Mouse (Mus musculus): ENCODE results near the gene Podxl2.

The Podxl2 gene

DNA sequence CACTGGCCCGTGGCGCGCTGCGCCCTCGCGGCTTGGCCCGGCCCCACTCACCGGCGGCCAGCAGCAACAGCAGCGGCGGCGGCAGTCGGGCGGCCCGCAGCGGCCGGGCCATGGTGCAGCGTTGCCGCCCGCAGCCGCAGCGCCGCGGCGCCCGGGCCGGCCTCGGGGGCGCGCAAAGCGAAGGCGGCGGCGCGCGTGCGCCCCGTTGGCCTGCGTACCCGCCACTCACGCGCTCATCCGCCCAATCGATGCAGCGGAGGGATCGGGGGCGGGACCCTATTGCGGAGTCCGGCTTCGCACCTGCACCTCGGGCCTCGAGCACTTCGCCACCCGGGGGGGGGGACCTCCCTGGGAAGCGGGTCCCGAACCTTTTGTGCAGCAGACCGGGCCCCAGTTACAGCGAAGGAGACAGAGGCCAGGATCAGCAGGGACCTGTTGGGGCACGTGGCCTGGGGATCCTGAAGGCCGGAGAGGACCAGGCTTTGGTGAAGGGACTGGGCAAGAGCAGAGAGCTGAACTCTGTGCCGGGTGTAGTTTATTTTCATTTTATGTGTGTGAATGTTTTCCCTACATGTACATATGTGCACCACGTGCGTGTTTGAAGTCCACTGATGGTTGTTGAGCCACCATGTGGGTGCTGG is at the start of gene Podxl2:
Gene Podxl2, minus strand, starts transcription at position 177 of the 641 bp plus-strand sequence.
- peak; percentile 43 to 69 for DNase-seq (ENCODE audit: low spot score in 2 of 2)

DNA sequence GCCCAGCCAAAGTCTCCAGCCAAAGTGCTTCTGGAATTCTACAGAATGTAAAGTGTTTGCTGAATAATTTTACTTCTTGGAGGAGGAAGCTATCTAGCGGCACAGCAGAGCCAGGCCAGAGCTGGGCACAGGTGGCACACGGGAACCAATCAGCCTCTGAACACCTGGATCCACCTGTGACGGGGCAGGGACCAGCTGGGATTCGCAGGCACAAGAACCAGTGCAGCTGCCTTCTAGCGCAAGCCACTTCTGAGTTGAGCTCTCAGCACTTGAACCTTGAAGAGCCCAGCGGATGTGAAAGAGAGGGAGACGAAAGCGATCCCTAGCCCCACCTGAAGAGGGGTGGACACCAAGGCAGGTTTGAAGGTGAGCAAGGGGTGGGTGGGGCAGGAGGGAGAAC is 44.0 kb upstream of the Podxl2 start:
- no peak for DNase-seq (ENCODE audit: low spot score in 2 of 2)

DNA sequence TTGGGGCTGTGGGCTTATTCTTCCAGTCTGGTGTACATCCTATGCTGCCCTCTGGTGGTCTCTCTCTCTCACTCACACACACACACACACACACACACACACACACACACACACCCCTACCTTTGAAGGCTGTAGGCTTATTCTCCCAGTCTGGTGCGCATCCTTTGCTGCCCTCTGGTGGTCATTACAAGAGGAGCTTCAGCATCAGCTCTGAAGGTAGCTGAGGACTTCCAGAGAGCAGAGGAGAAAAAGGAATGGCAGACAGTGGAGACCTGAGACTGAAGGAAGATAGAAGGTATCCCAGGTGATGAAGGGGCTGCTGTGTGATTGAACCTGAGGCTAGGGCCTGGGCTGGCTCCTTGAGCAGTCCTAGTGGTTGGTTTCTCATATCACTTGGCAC is 41.3 kb upstream of the Podxl2 start:
- DNase-seq (ENCODE audit: low spot score in 2 of 2): no peak

DNA sequence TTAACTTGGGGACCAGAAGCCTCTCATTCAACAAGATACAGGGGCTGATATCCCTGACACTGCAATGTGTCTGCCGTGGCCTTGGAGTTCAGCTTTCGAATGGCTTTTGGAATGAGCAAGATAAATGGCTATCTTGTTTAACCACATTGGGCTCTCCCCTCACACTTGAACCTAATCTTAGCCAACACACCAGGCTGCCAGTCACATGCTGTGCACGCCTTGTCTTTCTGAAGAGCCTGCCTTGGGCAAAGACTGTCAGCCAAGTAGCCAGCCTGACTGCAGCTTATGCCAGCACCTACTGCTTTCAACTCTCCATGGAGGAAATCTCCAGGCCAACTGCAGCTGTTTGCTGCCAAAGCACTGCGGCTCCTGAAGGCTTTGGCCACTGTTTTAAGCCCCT is 40.7 kb upstream of the Podxl2 start:
- peak; percentile 51 to 58 for DNase-seq (ENCODE audit: low spot score in 2 of 2)

- peak in 1 of 2 experiments; percentile 63 for DNase-seq (ENCODE audit: low spot score in 2 of 2)
These were observed 40.0 kb upstream of the Podxl2 start for GRCm38 (mm10) chr6:88914799-88915198.

- no peak for DNase-seq (ENCODE audit: low spot score in 2 of 2)
These were observed 38.6 kb upstream of the Podxl2 start for GRCm38 (mm10) chr6:88913440-88913839.

GRCm38 (mm10) chr6:88913022-88913421 is 38.2 kb upstream of the Podxl2 start:
- peak in 1 of 2 experiments; percentile 38 for DNase-seq (ENCODE audit: low spot score in 2 of 2)

- DNase-seq (ENCODE audit: low spot score in 2 of 2): no peak
These were observed 34.3 kb upstream of the Podxl2 start for GRCm38 (mm10) chr6:88909151-88909550.

DNA sequence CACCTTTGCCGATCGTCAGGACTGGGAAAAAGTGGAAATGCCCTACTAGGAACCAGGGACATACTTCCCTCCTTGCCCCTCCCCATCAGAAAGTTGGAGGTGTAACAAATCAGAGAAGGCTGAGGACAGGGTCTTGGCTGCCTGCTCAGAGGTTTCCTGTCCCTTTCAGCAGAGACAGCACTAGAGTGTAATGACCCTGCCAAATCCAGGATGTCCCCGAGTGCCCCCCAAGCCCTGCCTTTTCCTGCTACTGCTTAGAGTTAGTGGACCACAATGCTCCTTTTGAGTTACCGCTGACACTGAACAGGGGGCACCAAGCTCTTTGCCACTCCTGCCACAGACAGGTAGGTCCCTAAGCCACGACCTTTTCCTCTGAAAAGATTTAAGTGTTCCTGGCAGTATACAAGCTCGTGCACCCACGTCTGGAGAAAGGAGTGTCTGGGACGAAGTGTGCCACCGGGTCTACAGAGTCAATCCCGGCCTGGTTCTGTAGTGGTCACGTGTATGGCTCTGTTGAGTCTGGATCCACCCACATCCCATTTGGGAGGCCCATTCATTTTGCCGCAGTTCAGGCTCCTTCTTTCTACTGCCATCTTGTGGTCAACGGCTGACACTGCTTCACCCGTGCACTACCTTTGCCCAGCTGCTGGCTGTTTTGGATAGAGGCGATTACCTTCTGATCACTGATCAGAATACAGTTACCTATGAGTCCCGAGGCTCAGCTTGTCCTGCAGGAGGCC is 31.7 kb upstream of the Podxl2 start:
- peak; percentile 63 to 69 for DNase-seq (ENCODE audit: low spot score in 2 of 2)

DNA sequence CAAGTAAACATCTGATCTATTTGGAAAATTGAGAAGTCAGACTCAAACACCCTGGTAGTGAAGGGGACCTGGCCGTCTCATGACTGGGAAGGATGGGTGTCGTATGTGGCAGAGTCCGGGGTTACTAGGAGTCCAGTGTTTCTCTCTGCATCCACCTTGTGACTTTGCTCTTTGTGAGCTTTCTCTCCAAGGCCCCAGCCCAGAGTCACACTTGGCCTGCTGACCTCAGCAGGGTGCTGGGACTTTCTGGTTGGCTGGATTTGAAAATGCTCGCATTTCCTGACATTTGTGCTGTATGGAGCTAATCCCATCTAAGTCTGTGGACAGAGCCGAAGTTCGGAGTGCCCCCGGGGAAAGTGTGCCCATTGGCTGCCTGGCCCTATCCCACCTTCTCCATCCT is 30.2 kb upstream of the Podxl2 start:
- no peak for DNase-seq (ENCODE audit: low spot score in 2 of 2)

DNA sequence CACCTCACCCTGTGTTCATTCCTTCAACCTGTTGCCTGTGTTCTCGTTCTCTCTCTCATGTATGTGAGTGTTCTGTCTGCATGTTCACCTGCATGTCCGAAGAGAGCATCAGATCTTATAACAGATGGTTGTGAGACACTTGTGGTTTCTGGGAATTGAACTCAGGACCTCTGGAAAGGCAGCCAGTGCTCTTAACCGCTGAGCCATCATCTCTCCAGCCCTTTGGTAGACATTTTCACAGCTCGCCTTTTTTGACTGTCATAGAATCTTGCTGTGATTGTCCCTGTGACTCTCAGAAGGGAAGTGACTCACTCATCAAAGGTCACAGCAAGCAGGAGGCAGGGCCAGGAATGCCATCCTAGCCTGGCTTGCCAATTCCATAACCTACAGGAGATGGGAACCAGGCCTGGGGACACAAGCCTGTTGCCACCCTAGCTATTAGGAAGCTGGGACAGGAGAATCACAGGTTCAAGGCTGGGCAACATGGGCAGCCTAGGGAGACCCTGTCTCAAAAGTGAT is 29.7 kb upstream of the Podxl2 start:
- no peak for DNase-seq (ENCODE audit: low spot score in 2 of 2)

DNA sequence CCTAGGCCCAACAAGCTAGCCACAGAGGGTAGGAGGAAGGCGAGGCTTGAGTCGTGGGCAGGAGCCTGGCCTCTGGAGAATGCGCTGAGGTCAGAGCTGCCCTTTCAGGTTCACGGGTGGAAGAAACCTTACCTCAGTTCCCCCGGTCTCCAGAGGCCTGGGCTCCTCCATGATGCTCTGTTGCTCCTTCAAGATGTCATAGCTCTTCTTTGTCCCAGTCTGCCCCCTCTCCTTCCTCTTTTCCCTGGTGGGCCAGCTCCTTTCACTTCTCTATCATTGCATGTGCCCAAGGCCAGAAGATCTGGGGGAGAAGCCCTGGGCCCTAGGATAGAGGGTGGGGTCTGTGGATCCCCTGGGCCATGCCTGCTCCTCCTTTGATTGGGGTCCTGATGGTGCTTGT is 28.9 kb upstream of the Podxl2 start:
- DNase-seq (ENCODE audit: low spot score in 2 of 2): no peak

- DNase-seq (ENCODE audit: low spot score in 2 of 2): peak; percentile 95 to 96
These were observed 27.3 kb upstream of the Podxl2 start, which contains the start of gene Tpra1 for GRCm38 (mm10) chr6:88901947-88902820. Gene Tpra1, plus strand, starts transcription at chr6:88902251.

DNA sequence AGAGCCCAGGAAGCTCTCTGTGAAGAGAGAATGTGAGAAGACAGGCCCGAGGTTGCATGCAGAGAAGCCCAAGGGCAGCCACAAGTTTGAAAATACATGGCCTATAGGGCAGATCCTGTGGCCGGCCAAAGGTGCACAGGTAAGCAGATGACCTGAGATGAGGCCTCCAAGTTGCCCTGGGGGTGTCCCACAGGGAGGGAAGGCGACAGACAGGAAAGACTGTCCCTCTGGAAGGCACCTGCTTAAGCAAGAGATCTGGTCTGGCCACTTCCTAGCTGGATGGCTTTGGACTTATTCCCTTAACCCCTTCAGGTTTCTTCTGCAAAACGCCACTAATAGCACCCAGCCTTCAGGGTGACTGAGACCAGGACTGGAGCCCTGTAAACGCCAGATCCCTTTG is 26.6 kb upstream of the Podxl2 start:
- DNase-seq (ENCODE audit: low spot score in 2 of 2): no peak

DNA sequence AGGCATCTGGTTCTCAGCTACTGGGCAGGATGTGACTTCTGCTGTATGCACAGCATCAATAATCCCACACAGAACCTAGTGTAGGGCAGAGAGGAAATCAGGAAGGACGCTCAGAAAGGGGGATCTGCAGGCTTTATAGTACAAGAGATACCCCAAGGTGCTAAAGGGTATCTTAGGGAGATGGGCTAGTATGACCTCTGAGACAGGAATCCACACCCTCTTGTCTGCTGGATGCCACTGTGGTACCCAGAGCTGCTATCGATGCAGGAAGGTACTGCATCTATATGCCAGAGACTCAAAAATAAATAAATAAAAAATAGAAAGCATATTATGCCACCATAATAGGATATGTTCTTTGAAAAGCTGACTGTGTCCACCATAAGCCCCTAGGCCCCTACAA is 24.8 kb upstream of the Podxl2 start:
- no peak for DNase-seq (ENCODE audit: low spot score in 2 of 2)

DNA sequence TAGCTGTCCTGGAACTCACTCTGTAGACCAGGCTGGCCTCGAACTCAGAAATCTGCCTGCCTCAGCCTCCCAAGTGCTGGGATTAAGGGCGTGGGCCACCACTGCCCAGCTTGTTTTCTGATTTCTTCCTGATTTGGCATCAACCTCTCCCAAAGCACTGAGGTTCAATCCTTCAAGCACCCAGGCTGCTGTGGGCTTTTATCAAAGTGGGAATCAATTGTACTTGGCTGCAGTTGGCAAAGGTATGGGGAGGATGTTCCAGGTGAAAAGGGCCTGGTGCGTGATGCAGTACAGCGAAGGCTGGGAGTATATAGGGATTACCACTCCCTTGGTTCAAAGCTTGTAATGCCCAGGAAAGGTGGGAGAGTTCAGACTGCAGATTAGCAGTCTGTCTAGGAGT is 24.2 kb upstream of the Podxl2 start:
- no peak for DNase-seq (ENCODE audit: low spot score in 2 of 2)

DNA sequence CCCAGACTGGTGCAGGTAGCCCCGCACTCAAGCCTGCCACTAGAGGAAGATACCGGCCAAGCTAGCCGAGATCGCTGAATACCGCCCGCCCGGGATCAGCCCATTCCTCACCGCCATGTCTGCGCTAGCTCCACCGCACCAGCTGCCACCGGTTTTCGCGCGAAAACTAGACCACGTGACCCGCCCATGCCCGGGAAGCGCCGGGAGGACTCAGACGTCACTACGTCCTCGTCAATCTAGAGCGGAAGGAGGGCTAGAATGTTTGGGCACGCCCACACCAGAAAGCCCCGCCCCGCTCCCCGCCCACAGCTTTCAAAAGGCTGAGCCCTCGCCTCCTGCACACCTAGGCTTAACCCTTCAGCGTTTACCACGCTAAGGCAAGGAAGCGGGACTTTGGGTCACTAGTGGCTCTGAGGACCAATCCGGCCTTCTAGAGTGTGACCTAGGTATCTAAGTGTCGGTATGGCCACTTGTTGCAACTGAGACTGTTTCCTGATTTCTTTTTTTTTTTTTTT is 23.7 kb upstream of the Podxl2 start, which contains the start of gene Mcm2:
Gene Mcm2, minus strand, starts transcription at position 247 of the 515 bp plus-strand sequence.
- DNase-seq (ENCODE audit: low spot score in 2 of 2): peak; percentile 92 to 93

DNA sequence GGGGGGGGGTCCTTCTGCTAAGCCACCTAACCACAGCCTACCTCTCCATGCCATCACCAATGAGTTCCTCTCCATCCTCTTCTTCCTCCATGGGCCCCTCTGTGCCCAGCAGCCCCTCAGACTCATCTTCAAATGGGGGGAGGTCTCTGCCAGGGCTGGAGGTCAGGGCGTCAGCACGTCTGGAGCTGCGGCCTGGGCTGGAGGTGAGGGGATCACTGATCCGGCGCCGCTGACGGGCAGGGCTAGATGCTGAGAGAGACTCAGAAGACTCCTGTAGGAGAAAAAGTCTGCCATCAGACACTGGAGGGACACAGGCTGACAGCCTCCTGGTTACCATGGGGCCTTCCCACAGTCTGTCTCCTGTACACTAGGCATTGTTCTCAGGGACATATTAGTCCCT is 22.4 kb upstream of the Podxl2 start:
- no peak for DNase-seq (ENCODE audit: low spot score in 2 of 2)

- DNase-seq (ENCODE audit: low spot score in 2 of 2): no peak
These were observed 21.1 kb upstream of the Podxl2 start for GRCm38 (mm10) chr6:88895943-88896342.

- no peak for DNase-seq (ENCODE audit: low spot score in 2 of 2)
These were observed 18.7 kb upstream of the Podxl2 start for GRCm38 (mm10) chr6:88893559-88893958.

- DNase-seq (ENCODE audit: low spot score in 2 of 2): no peak
These were observed 16.0 kb upstream of the Podxl2 start for GRCm38 (mm10) chr6:88890832-88891231.

Measured in heart, adult 9 months (tissue).